Comparison of ENCODE assay signal across 28 mouse cellular contexts in genomic region chr7:130900233-130900848, GRCm38 (mm10). TPM values are rescaled to one million over a fixed set of nuclear protein-coding genes. Genes with fewer than 3 reads are reported as not detected.
DNase-seq lines count a peak whose midpoint lies in the region; ATAC-seq and TF ChIP-seq lines count a peak whose summit lies in the region.
"Had no signal": no experiment of that assay in that cellular context is flagged by ENCODE, and none has a peak within 500 bp of the region (broad histone marks: within the 10 kb centered on the region; RNA-seq: fewer than 3 reads in every experiment).

No protein-coding gene starts in this region.

- TF ChIP-seq CTCF in stomach, postnatal 0 days (IDR thresholded peaks at IDR 0.05; ENCODE audit: low read depth), result no peak

- no peak overlapping the region for H3K9ac ChIP-seq in midbrain, embryonic 11.5 days (ENCODE audit: low read length)
- no peak overlapping the region for H3K9ac ChIP-seq in midbrain, embryonic 14.5 days (replicated peaks; ENCODE audit: low read length)
- H3K9ac ChIP-seq in stomach, postnatal 0 days (ENCODE audit: low read length), result no peak overlapping the region
- no peak overlapping the region for H3K9ac ChIP-seq in neural tube, embryonic 15.5 days (replicated peaks)
- H3K9ac ChIP-seq: embryonic facial prominence, embryonic 13.5 days; forebrain, embryonic 12.5 days; hindbrain, embryonic 15.5 days; limb, embryonic 13.5 days; liver, embryonic 13.5 days; lung, embryonic 14.5 days; midbrain, embryonic 12.5 days had no signal

- WGBS in midbrain, embryonic 11.5 days, result 91% methylated on average over 5 of the region's 5 CpGs
- 94% methylated on average over 5 of the region's 5 CpGs for WGBS in midbrain, embryonic 14.5 days
- WGBS in stomach, postnatal 0 days, result 72% methylated on average over 5 of the region's 5 CpGs
- 95% methylated on average over 5 of the region's 5 CpGs for WGBS in neural tube, embryonic 15.5 days

- H3K27me3 ChIP-seq in midbrain, embryonic 11.5 days (ENCODE audit: control insufficient read depth, insufficient read depth, low read length), result no peaks in the 10 kb centered on the region
- H3K27me3 ChIP-seq in midbrain, embryonic 14.5 days (ENCODE audit: control insufficient read depth, insufficient read depth, low read length), result no peaks in the 10 kb centered on the region
- H3K27me3 ChIP-seq in stomach, postnatal 0 days (ENCODE audit: control insufficient read depth, insufficient read depth, low read length), result no peaks in the 10 kb centered on the region
- no peaks in the 10 kb centered on the region for H3K27me3 ChIP-seq in neural tube, embryonic 15.5 days (replicated peaks)
- H3K27me3 ChIP-seq: embryonic facial prominence, embryonic 13.5 days; forebrain, embryonic 12.5 days; hindbrain, embryonic 15.5 days; limb, embryonic 13.5 days; liver, embryonic 13.5 days; midbrain, embryonic 12.5 days had no signal

- H3K36me3 ChIP-seq in midbrain, embryonic 11.5 days (ENCODE audit: control insufficient read depth, insufficient read depth, low read length), result 0 out of 2 replicates have a peak, but pooled peaks cover 2% of the 10 kb centered on the region
- peaks cover 29% of the 10 kb centered on the region for H3K36me3 ChIP-seq in midbrain, embryonic 14.5 days (ENCODE audit: control insufficient read depth, insufficient read depth, low read length)
- peaks cover 5% of the 10 kb centered on the region for H3K36me3 ChIP-seq in stomach, postnatal 0 days (ENCODE audit: control insufficient read depth, insufficient read depth, low read length)
- peaks cover 55% of the 10 kb centered on the region for H3K36me3 ChIP-seq in neural tube, embryonic 15.5 days
- H3K36me3 ChIP-seq: liver, embryonic 13.5 days had no signal

- no peak for ATAC-seq in midbrain, embryonic 11.5 days (ENCODE audit: low FRiP score)
- no peak for ATAC-seq in midbrain, embryonic 14.5 days (ENCODE audit: low FRiP score, low TSS enrichment)
- peak; percentile 53 for ATAC-seq in megakaryocyte progenitor cell, adult 5-6 weeks (replicated peaks; ENCODE audit: poor library complexity)
- ATAC-seq in stomach, postnatal 0 days (ENCODE audit: low FRiP score, low TSS enrichment), result no peak
- ATAC-seq in neural tube, embryonic 15.5 days (ENCODE audit: low FRiP score), result no peak

- DNase-seq in midbrain, embryonic 11.5 days (ENCODE audit: low spot score, missing footprints), result peak; percentile 66
- no peak for DNase-seq in midbrain, embryonic 14.5 days
- DNase-seq in stomach, postnatal 0 days (ENCODE audit: low spot score), result no peak
- no peak for DNase-seq in left cerebral cortex, adult 11 months (ENCODE audit: low spot score)
- DNase-seq: adrenal gland, postnatal 14 days; cerebellum, adult 11-12 months; cerebellum, postnatal 14 days; embryo, embryonic 11 days; gastrocnemius, postnatal 36 days; heart, postnatal 4 days; kidney, adult 9 months; kidney, postnatal 25 days; liver, embryonic 13.5 days; lung, embryonic 14.5 days; lung, postnatal 4 days; retina, postnatal 1 day; thymus, adult 18-20 months; thymus, postnatal 36 days had no signal

- H3K4me3 ChIP-seq in midbrain, embryonic 11.5 days (ENCODE audit: low read depth, low read length), result no peak overlapping the region
- no peak overlapping the region for H3K4me3 ChIP-seq in midbrain, embryonic 14.5 days (replicated peaks; ENCODE audit: low read depth, low read length)
- H3K4me3 ChIP-seq in brown adipose tissue, adult 24 weeks (ENCODE audit: insufficient read depth, low read depth, low read length), result no peak overlapping the region
- no peak overlapping the region for H3K4me3 ChIP-seq in stomach, postnatal 0 days (ENCODE audit: low read depth, low read length)
- H3K4me3 ChIP-seq in neural tube, embryonic 15.5 days (replicated peaks), result no peak overlapping the region
- H3K4me3 ChIP-seq: embryonic facial prominence, embryonic 13.5 days; erythroblast, embryonic 14.5 days; forebrain, embryonic 12.5 days; hindbrain, embryonic 15.5 days; layer of hippocampus, adult 2 months; limb, embryonic 13.5 days; liver, embryonic 13.5 days; midbrain, embryonic 12.5 days had no signal

- no peak overlapping the region for H3K4me2 ChIP-seq in midbrain, embryonic 11.5 days
- no peak overlapping the region for H3K4me2 ChIP-seq in midbrain, embryonic 14.5 days (ENCODE audit: low read length)
- H3K4me2 ChIP-seq in stomach, postnatal 0 days (replicated peaks; ENCODE audit: low read depth), result no peak overlapping the region
- no peak overlapping the region for H3K4me2 ChIP-seq in neural tube, embryonic 15.5 days
- H3K4me2 ChIP-seq: embryonic facial prominence, embryonic 13.5 days; forebrain, embryonic 12.5 days; hindbrain, embryonic 15.5 days; limb, embryonic 13.5 days; liver, embryonic 13.5 days; lung, embryonic 14.5 days; midbrain, embryonic 12.5 days had no signal

- no peak overlapping the region for H3K27ac ChIP-seq in midbrain, embryonic 11.5 days (ENCODE audit: low read depth, low read length)
- no peak overlapping the region for H3K27ac ChIP-seq in midbrain, embryonic 14.5 days (replicated peaks; ENCODE audit: low read depth, low read length)
- H3K27ac ChIP-seq in brown adipose tissue, adult 24 weeks (replicated peaks; ENCODE audit: low read depth, low read length), result peak overlapping the region; percentile 42; the same call in 1 of the 2 replicates
- H3K27ac ChIP-seq in stomach, postnatal 0 days (replicated peaks), result peak overlapping the region; percentile 58; the same call in 1 of the 2 replicates
- no peak overlapping the region for H3K27ac ChIP-seq in neural tube, embryonic 15.5 days (replicated peaks)
- H3K27ac ChIP-seq: embryonic facial prominence, embryonic 13.5 days; forebrain, embryonic 12.5 days; hindbrain, embryonic 15.5 days; layer of hippocampus, adult 2 months; limb, embryonic 13.5 days; liver, embryonic 13.5 days; midbrain, embryonic 12.5 days had no signal

- no peaks in the 10 kb centered on the region for H3K4me1 ChIP-seq in midbrain, embryonic 11.5 days (ENCODE audit: control insufficient read depth, insufficient read depth, low read length)
- H3K4me1 ChIP-seq in midbrain, embryonic 14.5 days (ENCODE audit: control insufficient read depth, insufficient read depth, low read length), result no peaks in the 10 kb centered on the region
- no peaks in the 10 kb centered on the region for H3K4me1 ChIP-seq in brown adipose tissue, adult 24 weeks (ENCODE audit: control insufficient read depth, insufficient read depth, insufficient read length, low read length)
- no peaks in the 10 kb centered on the region for H3K4me1 ChIP-seq in stomach, postnatal 0 days (replicated peaks; ENCODE audit: control insufficient read depth, insufficient read depth)
- H3K4me1 ChIP-seq in neural tube, embryonic 15.5 days, result no peaks in the 10 kb centered on the region
- H3K4me1 ChIP-seq: embryonic facial prominence, embryonic 13.5 days; forebrain, embryonic 12.5 days; hindbrain, embryonic 15.5 days; limb, embryonic 13.5 days; liver, embryonic 13.5 days had no signal

- H3K9me3 ChIP-seq in midbrain, embryonic 11.5 days (ENCODE audit: control insufficient read depth, low read length), result no peaks in the 10 kb centered on the region
- H3K9me3 ChIP-seq in midbrain, embryonic 14.5 days (ENCODE audit: control insufficient read depth, low read length), result no peaks in the 10 kb centered on the region
- H3K9me3 ChIP-seq in stomach, postnatal 0 days (ENCODE audit: control insufficient read depth, low read length), result no peaks in the 10 kb centered on the region
- H3K9me3 ChIP-seq in neural tube, embryonic 15.5 days (replicated peaks), result no peaks in the 10 kb centered on the region
- H3K9me3 ChIP-seq: embryonic facial prominence, embryonic 13.5 days; forebrain, embryonic 12.5 days; hindbrain, embryonic 15.5 days; limb, embryonic 13.5 days; liver, embryonic 13.5 days; midbrain, embryonic 12.5 days had no signal

- TF ChIP-seq EP300 in stomach, postnatal 0 days (optimal IDR thresholded peaks at IDR 0.05), result no peak

RNA-seq across cellular contexts. Expression of gene Plekha1, which starts 34.8 kb away (rescaled TPM):
- 37.6 and 40.8 TPM in 2 replicates for polyA plus RNA-seq in midbrain, embryonic 11.5 days (2014; fragmentation: Nextera tagmentation; extraction: Ambion mirVana)
- 65.1 and 77.7 TPM in 2 replicates for polyA plus RNA-seq in midbrain, embryonic 14.5 days (2014; fragmentation: Nextera tagmentation; extraction: Ambion mirVana)
- polyA plus RNA-seq in brown adipose tissue, adult 24 weeks (2012; ENCODE audit: insufficient read depth, insufficient read length, missing spikeins), result 11.4 and 17.8 TPM in 2 replicates
- total RNA-seq in megakaryocyte progenitor cell, adult 5-6 weeks (2015), result 12.4 and 14.0 TPM in 2 replicates
- total RNA-seq in megakaryocyte progenitor cell, adult 5-6 weeks (2017), result 19.3 and 23.3 TPM in 2 replicates
- polyA plus RNA-seq in stomach, postnatal 0 days (2015; fragmentation: Nextera tagmentation; extraction: Ambion mirVana), result 32.1 and 34.1 TPM in 2 replicates
- 53.6 and 57.9 TPM in 2 replicates for polyA plus RNA-seq in neural tube, embryonic 15.5 days (2015; fragmentation: Nextera tagmentation; extraction: Ambion mirVana)
- polyA plus RNA-seq: erythroblast, embryonic 14.5 days had no signal

RNA-seq across cellular contexts. Expression of gene Htra1, which starts 35.6 kb away (rescaled TPM):
- polyA plus RNA-seq in midbrain, embryonic 11.5 days (2014; fragmentation: Nextera tagmentation; extraction: Ambion mirVana), result 2.7 and 3.5 TPM in 2 replicates
- polyA plus RNA-seq in midbrain, embryonic 14.5 days (2014; fragmentation: Nextera tagmentation; extraction: Ambion mirVana), result 6.9 and 12.7 TPM in 2 replicates
- 40.6 and 47.3 TPM in 2 replicates for polyA plus RNA-seq in brown adipose tissue, adult 24 weeks (2012; ENCODE audit: insufficient read depth, insufficient read length, missing spikeins)
- total RNA-seq in megakaryocyte progenitor cell, adult 5-6 weeks (2015), result not detected in 2 replicates
- 0.29 TPM in 1 of 2 replicates, not detected in the other for total RNA-seq in megakaryocyte progenitor cell, adult 5-6 weeks (2017)
- polyA plus RNA-seq in stomach, postnatal 0 days (2015; fragmentation: Nextera tagmentation; extraction: Ambion mirVana), result 48.6 and 51.6 TPM in 2 replicates
- 23.7 and 25.1 TPM in 2 replicates for polyA plus RNA-seq in neural tube, embryonic 15.5 days (2015; fragmentation: Nextera tagmentation; extraction: Ambion mirVana)
- polyA plus RNA-seq: erythroblast, embryonic 14.5 days had no signal

Comparison
In these comparisons a context has a peak if more than half of its experiments do, and no peak if none do; other contexts are left out.
1. H3K27ac ChIP-seq: peak in brown adipose tissue, adult 24 weeks (single experiment) and stomach, postnatal 0 days (single experiment); none in midbrain, embryonic 11.5 days (single experiment), midbrain, embryonic 14.5 days (single experiment) and neural tube, embryonic 15.5 days (single experiment).